Mouse (Mus musculus) fat pad, adult 2 months (tissue): Measurements from ENCODE around the gene Clcc1.

Source experiments
- DNase-seq: peaks from one replicate; pipeline ENCODE4 v3.0.0-alpha.2; 2011; ENCODE audit warnings: low read depth, low spot score; ENCODE audit errors: extremely low read depth

The Clcc1 gene

GRCm38 (mm10) chr3:108699786-108700185 is 46.1 kb downstream of the Clcc1 start:
- DNase-seq, result no peak

GRCm38 (mm10) chr3:108701256-108701655 is 47.5 kb downstream of the Clcc1 start:
- no peak for DNase-seq

GRCm38 (mm10) chr3:108702789-108703188 is 49.1 kb downstream of the Clcc1 start:
- no peak for DNase-seq

GRCm38 (mm10) chr3:108711296-108711695 is 57.6 kb downstream of the Clcc1 start:
- no peak for DNase-seq

GRCm38 (mm10) chr3:108713065-108713675 is 59.5 kb downstream of the Clcc1 start:
- DNase-seq, result no peak

- DNase-seq, result no peak
These were observed 61.1 kb downstream of the Clcc1 start for GRCm38 (mm10) chr3:108714837-108715236.

GRCm38 (mm10) chr3:108717896-108718502 is 64.3 kb downstream of the Clcc1 start:
- DNase-seq, result no peak

- DNase-seq, result no peak
These were observed 65.6 kb downstream of the Clcc1 start for GRCm38 (mm10) chr3:108719357-108719756.

GRCm38 (mm10) chr3:108719761-108720160 is 66.0 kb downstream of the Clcc1 start:
- DNase-seq, result no peak

GRCm38 (mm10) chr3:108721076-108721991 is 67.6 kb downstream of the Clcc1 start:
- DNase-seq, result no peak

- no peak for DNase-seq
These were observed 68.5 kb downstream of the Clcc1 start, which contains the start of gene Gpsm2 for GRCm38 (mm10) chr3:108722036-108722872. Gpsm2 (minus strand) TSS chr3:108722309.

- DNase-seq, result no peak
These were observed 72.7 kb downstream of the Clcc1 start for GRCm38 (mm10) chr3:108726413-108726812.

- no peak for DNase-seq
These were observed 73.6 kb downstream of the Clcc1 start for GRCm38 (mm10) chr3:108727344-108727743.

- no peak for DNase-seq
These were observed 74.1 kb downstream of the Clcc1 start for GRCm38 (mm10) chr3:108727776-108728175.
